Mouse (Mus musculus) mouse trophoblast stem cell (cell line): ENCODE data around the gene Gm45261.

Experiments
- in situ Hi-C, 2 experiments: fragments of 300-500 bp; cut with MseI, MboI; formaldehyde crosslinking; loops; 2 replicates in 1 of 2; 3 replicates in 1 of 2; pipeline ENCODE4 v1.15.1; 2025

Gene Gm45261

GRCm38 (mm10) chr1:80410229-80410973 is 50.8 kb downstream of the Gm45261 start:
- in situ Hi-C loops: loop anchor here in 1 of 2 experiments (10.0 kb wide), 1 partner anchor 226 kb away; no protein-coding TSS in a partner anchor

- in situ Hi-C loops: loop anchor here (10.0 kb wide), 1 partner anchor 225 kb away; no protein-coding TSS in a partner anchor
Measured at GRCm38 (mm10) chr1:80409467-80410105, 51.7 kb downstream of the Gm45261 start.

GRCm38 (mm10) chr1:80408586-80408985 is 52.7 kb downstream of the Gm45261 start:
- in situ Hi-C loops: loop anchor here in 1 of 2 experiments (10.0 kb wide), 1 partner anchor 224 kb away; no protein-coding TSS in a partner anchor

- in situ Hi-C loops: loop anchor here in 1 of 2 experiments (10.0 kb wide), 1 partner anchor 219 kb away; no protein-coding TSS in a partner anchor
Measured at GRCm38 (mm10) chr1:80404196-80404595, 57.1 kb downstream of the Gm45261 start.

GRCm38 (mm10) chr1:80403366-80403893 is 57.8 kb downstream of the Gm45261 start:
- in situ Hi-C loops: loop anchor here in 1 of 2 experiments (10.0 kb wide), 1 partner anchor 219 kb away; no protein-coding TSS in a partner anchor

GRCm38 (mm10) chr1:80401961-80402360 is 59.3 kb downstream of the Gm45261 start:
- in situ Hi-C loops: loop anchor here in 1 of 2 experiments (10.0 kb wide), 1 partner anchor 217 kb away; no protein-coding TSS in a partner anchor
